Mouse (Mus musculus): ENCODE data around the gene Lce3b.

The Lce3b gene

DNA sequence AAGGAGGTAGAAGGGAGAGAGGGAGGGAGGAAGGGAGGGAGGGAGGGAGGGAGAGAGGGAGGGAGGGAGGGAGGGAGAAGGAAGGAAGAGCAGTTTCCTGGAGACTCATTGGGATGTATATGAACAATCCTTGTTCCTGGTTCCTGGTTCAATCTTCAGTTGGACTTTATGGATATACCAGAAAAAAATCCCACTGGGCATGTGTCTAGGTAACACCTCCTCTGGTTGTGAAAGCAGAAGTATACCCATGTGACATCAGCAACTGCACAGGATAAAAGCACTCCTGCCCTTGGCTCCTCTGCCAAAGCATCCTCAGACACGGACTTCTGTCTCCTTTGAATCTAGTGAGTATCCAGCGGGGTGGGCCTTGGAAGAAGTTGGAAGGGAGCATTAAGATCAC lies at the start of gene Lce3b:
TSS of gene Lce3b (plus strand) at position 301 of the 400 bp plus-strand sequence.
- DNase-seq (ENCODE audit: low spot score in 2 of 2) = no peak

DNA sequence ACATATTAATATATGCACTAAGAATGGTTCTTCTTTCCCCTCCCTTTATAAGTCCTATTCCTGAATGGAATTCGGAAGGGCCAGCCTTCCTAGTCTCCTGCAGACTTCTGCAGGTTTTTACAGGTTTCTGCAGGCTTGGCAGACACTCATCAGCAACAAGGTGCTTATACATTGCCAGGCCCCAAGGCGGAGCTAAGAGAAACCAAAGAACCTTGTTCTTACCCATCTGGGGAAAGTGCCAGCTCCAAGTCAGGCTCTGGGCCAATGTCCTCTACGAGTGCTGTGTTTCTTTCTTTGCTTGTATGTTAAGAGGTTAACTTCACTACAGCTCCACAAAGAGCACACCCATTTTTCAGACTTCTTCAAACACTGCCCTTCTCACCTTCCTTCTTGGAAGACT lies 38.7 kb upstream of the Lce3b start:
- no peak for DNase-seq (ENCODE audit: low spot score in 2 of 2)

GRCm38 (mm10) chr3:92894489-92894888 lies 38.3 kb upstream of the Lce3b start:
- DNase-seq (ENCODE audit: low spot score in 2 of 2) = no peak

- DNase-seq (ENCODE audit: low spot score in 2 of 2) = peak; percentile 21 to 42
Observed at GRCm38 (mm10) chr3:92902992-92903391, 29.8 kb upstream of the Lce3b start.

- DNase-seq (ENCODE audit: low spot score in 2 of 2) = no peak
Observed at GRCm38 (mm10) chr3:92903640-92904039, 29.1 kb upstream of the Lce3b start.

DNA sequence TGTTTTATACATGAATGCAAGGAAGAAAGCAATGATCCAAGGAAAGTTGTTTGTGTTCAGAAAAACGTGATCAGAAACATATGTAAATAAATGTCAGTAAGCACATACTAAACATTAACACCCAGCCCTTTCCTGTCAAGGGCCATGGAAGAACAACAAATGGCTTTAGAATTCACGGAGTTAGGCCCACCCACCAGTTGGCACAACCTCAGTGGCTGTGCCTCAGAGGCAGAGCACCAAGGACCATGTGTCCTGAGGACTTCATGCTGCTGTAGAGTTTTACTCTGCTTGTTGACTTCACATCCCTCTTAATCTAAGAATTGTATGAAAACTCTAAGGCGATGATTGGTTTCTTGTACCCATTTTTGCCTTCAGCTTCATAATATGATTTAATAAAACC lies 27.6 kb upstream of the Lce3b start:
- no peak for DNase-seq (ENCODE audit: low spot score in 2 of 2)

- DNase-seq (ENCODE audit: low spot score in 2 of 2) = peak; percentile 29 to 30
Observed at GRCm38 (mm10) chr3:92907571-92907970, 25.2 kb upstream of the Lce3b start.

DNA sequence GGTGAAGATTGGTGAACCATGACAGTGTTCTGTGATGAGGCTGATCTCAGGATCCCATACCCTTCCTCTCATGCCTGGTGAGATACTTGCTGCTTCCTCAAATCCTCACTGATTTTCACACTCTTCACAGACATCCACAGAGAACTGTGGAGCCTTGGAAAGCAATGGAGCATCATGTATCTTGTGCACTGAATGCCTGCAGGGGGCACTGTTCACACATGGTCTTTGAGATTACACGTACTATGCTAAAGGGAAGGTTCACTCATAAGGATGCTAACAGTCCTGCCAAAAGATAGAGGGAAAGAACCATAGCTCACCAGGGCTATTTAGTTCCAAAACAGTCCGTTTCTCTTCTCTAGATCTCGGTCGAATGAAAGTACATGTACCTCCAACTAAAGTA lies 12.4 kb upstream of the Lce3b start:
- DNase-seq (ENCODE audit: low spot score in 2 of 2) = peak; percentile 21 to 31

DNA sequence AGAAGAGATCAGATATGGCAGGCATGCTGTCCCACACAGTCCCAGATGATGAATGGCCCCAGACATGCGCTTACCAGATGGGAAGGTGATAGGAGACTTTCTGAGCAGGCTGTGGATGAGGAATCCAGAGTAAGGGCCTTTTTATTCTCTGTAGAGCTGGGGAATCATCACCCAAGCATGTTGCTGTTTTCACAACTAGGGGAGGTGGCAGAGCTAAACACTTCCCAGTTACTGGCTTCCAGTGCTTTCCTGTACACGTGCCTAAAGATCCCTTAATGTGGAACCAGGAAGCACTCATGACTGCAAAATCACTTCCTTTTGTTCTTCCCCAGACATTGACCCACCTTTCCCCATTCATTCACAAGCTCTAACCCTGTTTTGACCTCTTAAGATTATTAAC lies 6.6 kb upstream of the Lce3b start, which contains the start of gene Lce3a:
TSS of gene Lce3a (minus strand) at position 101 of the 400 bp plus-strand sequence.
- no peak for DNase-seq (ENCODE audit: low spot score in 2 of 2)

- no peak for DNase-seq (ENCODE audit: low spot score in 2 of 2)
Observed at GRCm38 (mm10) chr3:92944186-92944585, 11.4 kb downstream of the Lce3b start, which contains the start of gene Lce3c. Lce3c (plus strand) TSS chr3:92944486.

DNA sequence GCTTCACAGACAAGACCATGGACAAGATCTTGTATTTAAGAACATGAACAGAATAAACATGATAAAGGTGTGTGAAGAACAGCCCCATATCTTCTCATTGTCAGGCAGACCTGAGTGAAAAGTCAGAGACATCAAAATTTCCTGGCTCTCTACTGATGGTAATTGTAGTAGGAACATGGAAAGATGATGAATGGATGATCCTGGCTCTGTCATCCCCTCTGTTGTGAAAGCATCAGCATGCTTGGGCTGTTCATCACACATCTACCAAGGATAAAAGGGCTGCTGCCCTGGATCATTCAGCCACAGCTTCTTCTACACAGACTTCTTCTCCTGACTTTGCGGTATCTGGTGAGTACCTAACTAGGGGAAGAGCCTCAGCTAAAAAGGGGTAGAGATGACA lies 24.3 kb downstream of the Lce3b start, which contains the start of gene Lce3d:
TSS of gene Lce3d (plus strand) at position 301 of the 400 bp plus-strand sequence.
- no peak for DNase-seq (ENCODE audit: low spot score in 2 of 2)

GRCm38 (mm10) chr3:92966761-92967160 lies 34.0 kb downstream of the Lce3b start, which contains the start of gene Lce3e:
Lce3e (plus strand) TSS chr3:92967061.
- DNase-seq (ENCODE audit: low spot score in 2 of 2) = no peak

DNA sequence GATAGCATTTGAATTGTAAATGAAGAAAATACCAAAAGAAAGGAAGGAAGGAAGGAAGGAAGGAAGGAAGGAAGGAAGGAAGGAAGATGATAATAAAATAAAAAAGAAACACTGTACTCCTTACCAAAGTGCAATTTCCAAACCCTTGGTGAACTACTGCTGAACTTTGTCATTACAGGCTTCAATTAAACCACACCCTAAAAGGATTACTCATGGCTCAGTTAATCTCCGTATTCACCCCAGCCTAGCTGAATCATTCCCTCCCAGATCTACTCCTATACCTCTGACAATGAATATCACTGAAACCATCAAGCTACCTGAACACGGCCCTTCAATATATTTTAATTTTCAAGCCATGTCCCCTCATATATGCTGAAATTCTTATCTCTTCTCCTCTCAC lies 45.7 kb downstream of the Lce3b start:
- DNase-seq (ENCODE audit: low spot score in 2 of 2) = no peak

Data from right cerebral cortex, postnatal 10 days (tissue).